Mouse (Mus musculus): ENCODE results near the gene Mob1b.

DNA sequence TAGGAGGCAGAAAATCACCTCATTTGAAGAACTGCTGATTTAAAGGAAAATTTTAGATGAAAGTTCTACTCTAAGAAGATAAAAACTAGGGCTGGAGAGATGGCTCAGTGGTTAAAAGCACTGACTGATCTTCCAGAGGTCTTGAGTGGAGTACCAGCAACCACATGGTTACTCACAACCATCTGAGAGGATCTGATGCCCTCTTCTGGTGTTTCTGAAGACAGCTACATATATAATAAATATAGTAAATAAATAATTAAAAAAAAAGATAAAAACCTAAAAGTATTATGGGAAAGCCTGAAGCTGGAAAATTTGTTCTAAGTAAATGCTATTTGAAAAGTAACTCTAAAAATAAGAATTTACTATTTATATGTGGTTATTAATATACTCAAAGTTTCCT, 27.6 kb upstream of the Mob1b start:
- TF ChIP-seq EP300 (IDR thresholded peaks at IDR 0.05) (no peak), CTCF (IDR thresholded peaks at IDR 0.05) (0 out of 2 replicates have a peak, but pooled peaks have one; percentile 8)

All from lung, postnatal 0 days (tissue).